Mouse (Mus musculus): ENCODE data around the gene Gm21974. TPM values are rescaled to one million over a fixed set of nuclear protein-coding genes. Genes with fewer than 3 reads are reported as not detected.
A peak's percentile ranks its signal among the peaks of the same experiment; 100 is the strongest.
"Not testable (repeated sequence)": the region's sequence is repeated elsewhere in the genome, so short reads cannot be mapped to it uniquely, and the experiment has no call there.

Gm21974 gene
- polyA plus RNA-seq, 1 experiment from 2014 or later, result not detected

GRCm38 (mm10) chr7:127870136-127870821 lies 25.0 kb downstream of the Gm21974 start:
- Histone ChIP-seq H3K9me3 (no peaks in the 10 kb centered on the region), H3K9ac (no peak overlapping the region), H3K27ac (no peak overlapping the region), H3K4me2 (no peak overlapping the region), H3K4me3 (no peak overlapping the region), H3K27me3 (replicated peaks) (no peaks in the 10 kb centered on the region), H3K36me3 (replicated peaks) (peaks cover 31% of the 10 kb centered on the region), H3K4me1 (peaks cover 39% of the 10 kb centered on the region)
- ATAC-seq (replicated peaks), result no peak
- 87% methylated on average over 5 of the region's 5 CpGs for WGBS

GRCm38 (mm10) chr7:127869149-127869810 lies 26.0 kb downstream of the Gm21974 start:
- peaks cover 38% of the 10 kb centered on the region for H3K36me3 ChIP-seq (replicated peaks)
- no peak overlapping the region for H3K4me2 ChIP-seq
- 50% methylated on average over 3 of the region's 3 CpGs for WGBS
- H3K4me1 ChIP-seq, result peaks cover 35% of the 10 kb centered on the region
- no peak overlapping the region for H3K27ac ChIP-seq
- no peak overlapping the region for H3K4me3 ChIP-seq
- H3K9ac ChIP-seq, result no peak overlapping the region
- no peak for ATAC-seq (replicated peaks)
- no peaks in the 10 kb centered on the region for H3K9me3 ChIP-seq
- H3K27me3 ChIP-seq (replicated peaks), result no peaks in the 10 kb centered on the region

- no peak overlapping the region for H3K27ac ChIP-seq
- H3K4me1 ChIP-seq, result peaks cover 20% of the 10 kb centered on the region; the same call in 1 of the 2 replicates
- peaks cover 38% of the 10 kb centered on the region for H3K36me3 ChIP-seq (replicated peaks)
- WGBS, result 98% methylated on average over 18 of the region's 18 CpGs
- H3K27me3 ChIP-seq (replicated peaks), result no peaks in the 10 kb centered on the region
- no peak overlapping the region for H3K4me2 ChIP-seq
- no peak for ATAC-seq (replicated peaks)
- H3K9me3 ChIP-seq, result no peaks in the 10 kb centered on the region
- no peak overlapping the region for H3K9ac ChIP-seq
- H3K4me3 ChIP-seq, result no peak overlapping the region
Measured at GRCm38 (mm10) chr7:127867641-127868040, 27.6 kb downstream of the Gm21974 start.

GRCm38 (mm10) chr7:127866434-127866833 lies 28.8 kb downstream of the Gm21974 start:
- no peak overlapping the region for H3K4me3 ChIP-seq
- peaks cover 38% of the 10 kb centered on the region for H3K36me3 ChIP-seq (replicated peaks)
- 94% methylated on average over 12 of the region's 12 CpGs for WGBS
- H3K4me1 ChIP-seq, result peaks cover 14% of the 10 kb centered on the region; the same call in 1 of the 2 replicates
- no peak overlapping the region for H3K9ac ChIP-seq
- H3K27me3 ChIP-seq (replicated peaks), result no peaks in the 10 kb centered on the region
- H3K27ac ChIP-seq, result no peak overlapping the region
- ATAC-seq (replicated peaks), result no peak; the same call in 1 of the 2 replicates
- H3K4me2 ChIP-seq, result no peak overlapping the region
- no peaks in the 10 kb centered on the region for H3K9me3 ChIP-seq

- no peaks in the 10 kb centered on the region for H3K4me1 ChIP-seq
- no peak overlapping the region for H3K9ac ChIP-seq
- H3K9me3 ChIP-seq, result no peaks in the 10 kb centered on the region
- no peaks in the 10 kb centered on the region for H3K36me3 ChIP-seq (replicated peaks)
- 91% methylated on average over 6 of the region's 6 CpGs for WGBS
- no peak overlapping the region for H3K27ac ChIP-seq
- no peak for ATAC-seq (replicated peaks)
- H3K27me3 ChIP-seq (replicated peaks), result no peaks in the 10 kb centered on the region
- H3K4me2 ChIP-seq, result no peak overlapping the region
- H3K4me3 ChIP-seq, result no peak overlapping the region
Measured at GRCm38 (mm10) chr7:127858258-127858657, 37.0 kb downstream of the Gm21974 start.

GRCm38 (mm10) chr7:127850906-127851305 lies 44.3 kb downstream of the Gm21974 start:
- H3K9me3 ChIP-seq, result no peaks in the 10 kb centered on the region
- no peak overlapping the region for H3K9ac ChIP-seq
- no peaks in the 10 kb centered on the region for H3K36me3 ChIP-seq (replicated peaks)
- H3K4me1 ChIP-seq, result no peaks in the 10 kb centered on the region
- no peak overlapping the region for H3K4me3 ChIP-seq
- 80% methylated on average over 5 of the region's 5 CpGs for WGBS
- H3K27ac ChIP-seq, result no peak overlapping the region
- H3K4me2 ChIP-seq, result no peak overlapping the region
- H3K27me3 ChIP-seq (replicated peaks), result no peaks in the 10 kb centered on the region
- ATAC-seq (replicated peaks), result no peak

GRCm38 (mm10) chr7:127849973-127850875 lies 45.0 kb downstream of the Gm21974 start:
- no peaks in the 10 kb centered on the region for H3K36me3 ChIP-seq (replicated peaks)
- ATAC-seq (replicated peaks), result no peak
- no peaks in the 10 kb centered on the region for H3K4me1 ChIP-seq
- no peak overlapping the region for H3K9ac ChIP-seq
- H3K27me3 ChIP-seq (replicated peaks), result no peaks in the 10 kb centered on the region
- 84% methylated on average over 6 of the region's 6 CpGs for WGBS
- no peak overlapping the region for H3K27ac ChIP-seq
- H3K4me3 ChIP-seq, result no peak overlapping the region
- no peak overlapping the region for H3K4me2 ChIP-seq
- no peaks in the 10 kb centered on the region for H3K9me3 ChIP-seq

GRCm38 (mm10) chr7:127842001-127842718 lies 53.1 kb downstream of the Gm21974 start:
- Histone ChIP-seq H3K9me3 (no peaks in the 10 kb centered on the region), H3K4me1 (peaks cover 15% of the 10 kb centered on the region), H3K36me3 (replicated peaks) (no peaks in the 10 kb centered on the region), H3K27ac (peak overlapping the region; percentile 90), H3K27me3 (replicated peaks) (no peaks in the 10 kb centered on the region), H3K9ac (peak overlapping the region; percentile 60), H3K4me3 (peak overlapping the region; percentile 66), H3K4me2 (peak overlapping the region; percentile 89)
- 1% methylated on average over 40 of the region's 40 CpGs for WGBS
- peak; percentile 68 for ATAC-seq (replicated peaks)

- H3K4me1 ChIP-seq, result peaks cover 15% of the 10 kb centered on the region
- H3K4me2 ChIP-seq, result peak overlapping the region; percentile 89
- under 1% methylated on average over 39 of the region's 46 CpGs for WGBS
- peak overlapping the region; percentile 90 for H3K27ac ChIP-seq
- ATAC-seq (replicated peaks), result peak; percentile 96
- peak overlapping the region; percentile 60 for H3K9ac ChIP-seq
- H3K9me3 ChIP-seq, result no peaks in the 10 kb centered on the region
- H3K36me3 ChIP-seq (replicated peaks), result no peaks in the 10 kb centered on the region
- H3K27me3 ChIP-seq (replicated peaks), result no peaks in the 10 kb centered on the region
- H3K4me3 ChIP-seq, result peak overlapping the region; percentile 66
Measured at GRCm38 (mm10) chr7:127841340-127842000, 53.8 kb downstream of the Gm21974 start.

- Histone ChIP-seq H3K27ac (peak overlapping the region; percentile 90), H3K4me3 (peak overlapping the region; percentile 66), H3K4me1 (peaks cover 15% of the 10 kb centered on the region), H3K9me3 (no peaks in the 10 kb centered on the region), H3K27me3 (replicated peaks) (no peaks in the 10 kb centered on the region), H3K9ac (peak overlapping the region; percentile 60), H3K4me2 (peak overlapping the region; percentile 89), H3K36me3 (replicated peaks) (no peaks in the 10 kb centered on the region)
- WGBS, result 4% methylated on average over 15 of the region's 15 CpGs
- ATAC-seq (replicated peaks), result peak; percentile 44; the same call in 1 of the 2 replicates
Measured at GRCm38 (mm10) chr7:127840886-127841285, 54.4 kb downstream of the Gm21974 start.

GRCm38 (mm10) chr7:127840031-127840430 lies 55.2 kb downstream of the Gm21974 start:
- H3K27me3 ChIP-seq (replicated peaks); H3K9me3 ChIP-seq; ATAC-seq (replicated peaks); H3K36me3 ChIP-seq (replicated peaks); H3K9ac ChIP-seq; H3K4me3 ChIP-seq; H3K4me2 ChIP-seq: not testable (repeated sequence)
- Histone ChIP-seq H3K4me1 (peaks cover 15% of the 10 kb centered on the region), H3K27ac (0 out of 2 replicates have a peak overlapping the region, but pooled peaks have one; percentile 90)
- 72% methylated on average over 2 of the region's 2 CpGs for WGBS
